ENCODE assay signal across 1 mouse cellular context in genomic region chr10:60273382-60273781, GRCm38 (mm10).
TF ChIP-seq lines count a peak whose summit lies in the region.

No protein-coding gene starts in this region.

TF ChIP-seq in CH12.LX, 34 proteins besides CTCF, POLR2A, EP300 and RAD21 (continued from another document):
- TF ChIP-seq MYC (IDR thresholded peaks at IDR 0.05; ENCODE audit: low read depth, low read length): no peak
